Mouse (Mus musculus): ENCODE measurements around the gene Scamp1. TPM values are rescaled to one million over a fixed set of nuclear protein-coding genes. Genes with fewer than 3 reads are reported as not detected.

Gene Scamp1
- total and polyA plus RNA-seq, 2 experiments from 2014 or later = 14.9 to 20.9 TPM

DNA sequence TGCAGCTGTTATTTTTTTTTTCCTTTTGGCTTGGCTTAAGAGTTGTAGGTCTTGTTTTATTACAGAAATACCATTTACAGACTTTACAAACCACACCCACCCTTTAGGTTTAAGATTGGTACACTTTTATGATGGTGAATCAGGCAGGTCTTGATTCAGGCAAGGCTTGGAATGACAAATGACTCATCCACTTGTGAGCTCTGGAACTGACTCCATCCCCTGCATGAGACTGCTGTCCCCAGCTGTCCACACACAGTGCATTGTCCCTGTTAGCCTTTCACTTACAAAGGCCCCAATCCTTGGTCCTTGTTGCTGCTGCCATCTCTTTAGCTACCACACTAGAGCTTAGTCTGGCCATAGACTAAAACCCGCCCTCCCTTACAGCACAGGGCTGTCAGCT is 95.3 kb downstream of the Scamp1 start:
- Histone ChIP-seq H3K9me3 (replicated peaks; ENCODE audit: control insufficient read depth, low read length) (no peaks in the 10 kb centered on the region), H3K36me3 (replicated peaks; ENCODE audit: control insufficient read depth, insufficient read depth, low read length) (0 out of 2 replicates have a peak, but pooled peaks cover 4% of the 10 kb centered on the region), H3K27me3 (ENCODE audit: control insufficient read depth, insufficient read depth, low read length) (no peaks in the 10 kb centered on the region), H3K4me3 (ENCODE audit: low read depth, low read length) (no peak overlapping the region), H3K9ac (replicated peaks; ENCODE audit: low read depth, low read length) (no peak overlapping the region), H3K27ac (ENCODE audit: low read depth) (no peak overlapping the region), H3K4me2 (ENCODE audit: low read depth, low read length) (no peak overlapping the region), H3K4me1 (ENCODE audit: control insufficient read depth, insufficient read depth) (no peaks in the 10 kb centered on the region; the same call in 1 of the 2 replicates)
- no peak for DNase-seq (ENCODE audit: low spot score)
- WGBS = 92% methylated on average over 1 of the region's 1 CpGs
- TF ChIP-seq EP300 (IDR thresholded peaks at IDR 0.05; ENCODE audit: low read depth) = no peak
- TF ChIP-seq CTCF (IDR thresholded peaks at IDR 0.05; ENCODE audit: low read depth) = no peak
- no peak for ATAC-seq (ENCODE audit: insufficient read depth, low read depth)

DNA sequence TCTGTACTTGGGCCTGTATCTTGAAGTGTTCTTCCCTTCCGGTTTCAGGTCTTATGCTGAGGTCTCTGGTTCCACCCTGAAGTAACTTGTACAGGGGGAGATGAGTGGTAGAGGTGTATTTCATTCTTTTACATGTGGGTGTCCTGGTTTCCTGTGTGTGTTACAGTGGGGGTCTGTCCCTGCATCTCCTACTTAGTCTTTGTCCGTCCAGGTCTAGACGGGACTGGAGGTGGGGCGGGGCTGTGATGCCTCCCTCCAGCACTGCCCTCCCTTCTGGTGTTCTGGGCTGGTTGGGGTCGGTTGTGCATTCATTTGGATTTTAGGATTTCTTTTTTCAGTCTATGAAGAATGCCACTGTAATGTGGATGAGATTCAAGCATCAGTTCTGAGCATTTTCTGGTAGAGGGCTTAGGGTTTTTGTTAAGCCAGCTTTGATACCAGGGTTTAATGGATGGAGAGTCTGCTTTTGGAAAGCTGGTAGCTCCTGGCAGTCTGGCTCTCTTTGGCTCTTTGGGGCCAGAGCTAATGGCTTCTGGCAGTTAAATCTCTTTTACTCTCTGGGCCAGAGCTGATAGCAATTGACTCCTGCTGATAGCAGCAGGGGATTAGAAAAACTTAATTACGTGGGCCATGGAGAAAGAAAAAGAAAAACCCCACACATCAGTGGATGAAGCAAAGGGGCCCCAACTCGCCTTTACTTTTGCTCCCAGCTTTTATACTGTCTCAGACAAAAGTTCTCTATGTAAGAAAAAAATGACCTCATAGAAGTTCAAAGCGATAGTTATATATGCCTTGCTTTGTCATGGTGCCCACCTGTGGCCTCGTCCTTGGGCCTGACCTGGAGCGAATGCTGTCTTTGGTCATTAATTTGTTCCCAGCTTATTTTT is 97.2 kb downstream of the Scamp1 start:
- no peaks in the 10 kb centered on the region for H3K27me3 ChIP-seq (ENCODE audit: control insufficient read depth, insufficient read depth, low read length)
- H3K36me3 ChIP-seq (replicated peaks; ENCODE audit: control insufficient read depth, insufficient read depth, low read length) = no peaks in the 10 kb centered on the region
- no peak for DNase-seq (ENCODE audit: low spot score)
- no peak overlapping the region for H3K4me2 ChIP-seq (ENCODE audit: low read depth, low read length)
- H3K4me3 ChIP-seq (ENCODE audit: low read depth, low read length) = no peak overlapping the region
- peaks cover 14% of the 10 kb centered on the region for H3K4me1 ChIP-seq (ENCODE audit: control insufficient read depth, insufficient read depth)
- H3K9me3 ChIP-seq (replicated peaks; ENCODE audit: control insufficient read depth, low read length) = no peaks in the 10 kb centered on the region
- TF ChIP-seq EP300 (IDR thresholded peaks at IDR 0.05; ENCODE audit: low read depth) = no peak
- TF ChIP-seq CTCF (IDR thresholded peaks at IDR 0.05; ENCODE audit: low read depth) = no peak
- H3K27ac ChIP-seq (ENCODE audit: low read depth) = no peak overlapping the region
- 65% methylated on average over 10 of the region's 10 CpGs for WGBS
- no peak for ATAC-seq (ENCODE audit: insufficient read depth, low read depth)
- H3K9ac ChIP-seq (replicated peaks; ENCODE audit: low read depth, low read length) = no peak overlapping the region

DNA sequence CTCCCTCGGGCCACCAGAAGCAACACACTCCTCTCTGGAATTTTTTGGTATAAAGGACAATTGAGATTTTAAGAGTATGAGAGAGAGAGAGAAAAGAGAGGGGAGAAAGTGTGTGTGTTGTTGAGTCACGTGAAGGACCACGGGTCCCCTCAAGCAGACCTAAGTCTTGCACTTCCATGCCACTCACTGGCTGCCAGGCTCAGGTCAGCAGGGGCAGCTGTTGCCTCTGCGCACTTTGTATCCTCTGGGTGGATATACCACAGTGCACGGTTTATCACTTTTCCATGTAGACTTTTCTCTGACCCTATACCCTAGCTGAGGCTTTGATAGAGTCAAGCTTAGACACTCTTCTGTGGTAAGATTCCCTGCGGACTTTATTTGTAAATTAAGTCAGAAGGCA is 100.0 kb downstream of the Scamp1 start:
- Histone ChIP-seq H3K4me3 (ENCODE audit: low read depth, low read length) (no peak overlapping the region), H3K27ac (ENCODE audit: low read depth) (no peak overlapping the region), H3K36me3 (replicated peaks; ENCODE audit: control insufficient read depth, insufficient read depth, low read length) (no peaks in the 10 kb centered on the region), H3K4me2 (ENCODE audit: low read depth, low read length) (no peak overlapping the region), H3K9ac (replicated peaks; ENCODE audit: low read depth, low read length) (no peak overlapping the region), H3K27me3 (ENCODE audit: control insufficient read depth, insufficient read depth, low read length) (no peaks in the 10 kb centered on the region), H3K4me1 (ENCODE audit: control insufficient read depth, insufficient read depth) (peaks cover 18% of the 10 kb centered on the region), H3K9me3 (replicated peaks; ENCODE audit: control insufficient read depth, low read length) (no peaks in the 10 kb centered on the region)
- TF ChIP-seq EP300 (IDR thresholded peaks at IDR 0.05; ENCODE audit: low read depth) = no peak
- no peak for TF ChIP-seq CTCF (IDR thresholded peaks at IDR 0.05; ENCODE audit: low read depth)
- DNase-seq (ENCODE audit: low spot score) = no peak
- no peak for ATAC-seq (ENCODE audit: insufficient read depth, low read depth)
- WGBS = 79% methylated on average over 5 of the region's 6 CpGs

DNA sequence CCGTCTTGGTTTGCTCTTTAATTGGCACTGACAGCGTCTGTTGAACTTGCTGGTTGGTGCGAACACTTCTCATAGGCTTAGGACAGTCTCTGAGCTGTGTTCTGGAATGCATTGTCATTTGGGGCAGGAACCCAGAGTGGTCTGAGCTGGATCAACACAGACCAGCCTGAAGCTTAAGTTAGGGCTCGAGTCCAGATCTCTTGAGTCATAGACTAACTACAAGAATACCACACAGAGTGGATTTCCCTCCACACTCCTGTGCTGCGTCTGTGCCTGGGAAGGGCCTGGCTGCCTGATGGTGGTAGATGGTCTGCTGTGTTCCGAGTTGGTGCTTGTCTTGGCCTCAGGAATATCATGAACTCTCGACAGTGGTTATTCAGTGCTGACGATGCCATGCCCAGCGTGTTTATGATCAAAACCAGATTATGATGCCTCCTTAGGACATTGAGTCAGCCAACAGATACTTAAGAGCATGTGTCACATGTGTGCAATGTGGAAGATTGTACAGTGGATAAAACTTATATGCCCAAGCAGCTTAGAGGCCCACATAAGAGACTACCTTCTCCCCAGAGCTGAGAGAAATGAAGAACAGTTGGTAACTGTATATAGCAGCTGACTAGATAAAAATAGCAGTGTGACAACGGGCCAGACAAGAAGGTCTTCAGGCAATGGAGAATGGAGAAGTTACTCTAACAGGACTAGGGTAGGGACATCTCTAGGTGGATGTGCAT is 100.8 kb downstream of the Scamp1 start:
- 59% methylated on average over 10 of the region's 10 CpGs for WGBS
- H3K36me3 ChIP-seq (replicated peaks; ENCODE audit: control insufficient read depth, insufficient read depth, low read length) = no peaks in the 10 kb centered on the region
- no peak overlapping the region for H3K4me3 ChIP-seq (ENCODE audit: low read depth, low read length)
- peak; percentile 27 for ATAC-seq (ENCODE audit: insufficient read depth, low read depth)
- H3K9me3 ChIP-seq (replicated peaks; ENCODE audit: control insufficient read depth, low read length) = no peaks in the 10 kb centered on the region
- no peak for DNase-seq (ENCODE audit: low spot score)
- no peak for TF ChIP-seq EP300 (IDR thresholded peaks at IDR 0.05; ENCODE audit: low read depth)
- no peak for TF ChIP-seq CTCF (IDR thresholded peaks at IDR 0.05; ENCODE audit: low read depth)
- no peak overlapping the region for H3K27ac ChIP-seq (ENCODE audit: low read depth)
- peaks cover 18% of the 10 kb centered on the region for H3K4me1 ChIP-seq (ENCODE audit: control insufficient read depth, insufficient read depth)
- no peaks in the 10 kb centered on the region for H3K27me3 ChIP-seq (ENCODE audit: control insufficient read depth, insufficient read depth, low read length)
- no peak overlapping the region for H3K4me2 ChIP-seq (ENCODE audit: low read depth, low read length)
- H3K9ac ChIP-seq (replicated peaks; ENCODE audit: low read depth, low read length) = no peak overlapping the region

DNA sequence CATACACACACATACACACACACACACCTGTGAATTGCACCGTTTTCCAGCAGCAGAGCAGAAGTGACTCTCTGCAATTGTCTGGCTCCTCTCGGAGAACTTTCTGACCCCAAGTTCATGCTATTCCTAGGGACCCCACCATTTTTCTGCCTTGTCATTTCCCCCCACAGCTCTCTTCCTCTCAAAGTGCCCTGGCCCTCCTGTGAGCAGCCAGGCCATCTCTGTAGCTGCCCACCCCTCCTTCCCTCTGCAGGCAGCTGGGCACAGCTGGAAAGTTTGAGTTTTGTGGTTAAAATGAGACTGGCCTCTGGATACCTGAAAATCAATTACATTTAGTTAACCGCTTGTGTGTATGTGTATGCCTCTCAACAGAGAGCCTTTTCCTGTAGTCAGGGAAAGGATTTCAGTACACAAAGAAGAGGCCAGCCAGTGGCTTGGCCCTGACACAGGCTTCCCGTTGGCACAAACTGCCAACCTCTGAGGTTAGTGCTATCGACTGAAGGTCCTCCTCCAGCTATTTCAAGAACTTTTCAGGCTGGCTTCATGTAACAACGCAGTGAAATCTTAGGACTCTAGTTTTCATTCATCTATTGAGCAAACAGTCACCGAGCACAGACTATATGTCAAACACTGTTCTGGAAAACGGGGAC is 102.2 kb downstream of the Scamp1 start:
- no peak overlapping the region for H3K9ac ChIP-seq (replicated peaks; ENCODE audit: low read depth, low read length)
- H3K27me3 ChIP-seq (ENCODE audit: control insufficient read depth, insufficient read depth, low read length) = no peaks in the 10 kb centered on the region
- TF ChIP-seq EP300 (IDR thresholded peaks at IDR 0.05; ENCODE audit: low read depth) = no peak
- no peak for TF ChIP-seq CTCF (IDR thresholded peaks at IDR 0.05; ENCODE audit: low read depth)
- H3K36me3 ChIP-seq (replicated peaks; ENCODE audit: control insufficient read depth, insufficient read depth, low read length) = no peaks in the 10 kb centered on the region
- H3K27ac ChIP-seq (ENCODE audit: low read depth) = no peak overlapping the region
- no peak for DNase-seq (ENCODE audit: low spot score)
- H3K4me3 ChIP-seq (ENCODE audit: low read depth, low read length) = no peak overlapping the region
- H3K9me3 ChIP-seq (replicated peaks; ENCODE audit: control insufficient read depth, low read length) = no peaks in the 10 kb centered on the region
- 66% methylated on average over 8 of the region's 8 CpGs for WGBS
- ATAC-seq (ENCODE audit: insufficient read depth, low read depth) = no peak
- H3K4me2 ChIP-seq (ENCODE audit: low read depth, low read length) = no peak overlapping the region
- H3K4me1 ChIP-seq (ENCODE audit: control insufficient read depth, insufficient read depth) = peaks cover 23% of the 10 kb centered on the region
